ENCODE assay signal across 13 mouse cellular contexts in the genomic region with DNA sequence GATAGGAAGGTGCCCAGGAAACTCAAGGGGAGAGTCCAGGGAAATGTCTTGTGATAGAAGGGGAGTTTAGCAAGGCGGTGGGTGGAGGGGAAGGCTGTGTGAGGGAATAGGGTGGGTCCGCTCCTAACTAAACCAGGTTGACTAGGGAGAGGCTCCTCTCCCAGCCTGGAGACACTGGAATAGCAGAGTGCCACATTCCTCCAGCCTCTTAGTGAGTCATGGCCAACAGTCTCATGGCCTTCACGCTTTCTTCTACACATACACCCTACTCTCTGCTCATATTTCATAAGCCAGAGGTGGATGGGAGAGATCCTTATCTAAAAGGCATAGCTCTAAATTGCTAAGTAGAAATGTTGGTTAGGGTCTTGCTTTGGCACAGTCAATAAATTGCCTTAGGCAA.
"Had no signal": no experiment of that assay in that cellular context is flagged by ENCODE, and none has a peak within 500 bp of the region (broad histone marks: within the 10 kb centered on the region; RNA-seq: fewer than 3 reads in every experiment).

No protein-coding gene starts in this region.

- H3K27me3 ChIP-seq: liver, embryonic 13.5 days had no signal

- H3K4me3 ChIP-seq: layer of hippocampus, adult 2 months; left cerebral cortex, adult 2 months; liver, embryonic 13.5 days had no signal

- DNase-seq: kidney, postnatal 25 days; layer of hippocampus, postnatal 36 days; liver, embryonic 13.5 days; lung, adult 2 months; lung, postnatal 14 days; lung, postnatal 4 days; midbrain, embryonic 14.5 days; thymus, adult 18-20 months; thymus, postnatal 14 days; thymus, postnatal 4 days had no signal

- H3K9ac ChIP-seq: liver, embryonic 13.5 days had no signal

- H3K36me3 ChIP-seq: liver, embryonic 13.5 days had no signal

- H3K9me3 ChIP-seq: liver, embryonic 13.5 days had no signal

- H3K27ac ChIP-seq: kidney, postnatal 0 days; layer of hippocampus, adult 2 months; left cerebral cortex, adult 2 months; liver, embryonic 13.5 days had no signal
